Mouse (Mus musculus): ENCODE results near the gene Cnot11.
"Not testable (repeated sequence)": the region's sequence is repeated elsewhere in the genome, so short reads cannot be mapped to it uniquely, and the experiment has no call there.

The Cnot11 gene

DNA sequence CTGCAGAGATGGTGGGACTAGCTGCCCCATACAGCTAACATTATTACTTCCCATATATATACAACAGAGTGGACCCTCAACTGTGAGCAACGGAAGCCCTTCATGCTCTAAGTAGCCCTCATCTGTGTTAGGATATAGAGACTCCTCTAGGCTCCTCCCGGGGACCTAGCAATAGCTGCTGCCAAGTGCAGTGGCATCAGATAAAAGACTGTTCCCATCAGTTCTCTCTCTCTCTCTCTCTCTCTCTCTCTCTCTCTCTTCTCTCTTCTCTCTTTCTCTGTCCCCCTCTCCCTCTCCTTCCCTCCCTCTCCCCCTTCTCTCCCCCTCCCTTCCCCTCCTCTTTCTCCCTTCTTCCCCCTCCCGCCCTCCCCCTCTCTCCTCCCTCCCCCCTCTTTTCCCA, 46.4 kb downstream of the Cnot11 start:
- DNase-seq = no peak

DNA sequence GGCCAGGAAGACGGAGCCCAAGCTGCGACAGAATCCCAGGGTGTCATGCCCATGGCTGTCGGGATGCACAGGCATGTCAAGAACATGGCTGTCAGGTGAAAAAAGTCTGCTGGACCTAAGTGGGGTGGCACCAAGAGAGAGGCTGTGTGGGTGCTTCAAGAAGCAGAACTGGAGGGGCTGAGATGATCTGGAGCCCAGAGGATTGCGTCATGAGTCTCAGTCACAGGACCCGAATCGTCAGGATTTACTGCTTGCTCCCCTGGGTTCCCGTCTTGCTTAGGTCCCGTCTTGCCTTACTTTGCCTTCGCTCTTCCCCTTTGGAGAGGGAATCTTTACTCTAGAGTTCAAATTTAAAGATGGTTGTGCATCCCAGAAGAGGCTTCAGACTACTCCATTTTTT, 48.4 kb downstream of the Cnot11 start:
- DNase-seq = no peak

DNA sequence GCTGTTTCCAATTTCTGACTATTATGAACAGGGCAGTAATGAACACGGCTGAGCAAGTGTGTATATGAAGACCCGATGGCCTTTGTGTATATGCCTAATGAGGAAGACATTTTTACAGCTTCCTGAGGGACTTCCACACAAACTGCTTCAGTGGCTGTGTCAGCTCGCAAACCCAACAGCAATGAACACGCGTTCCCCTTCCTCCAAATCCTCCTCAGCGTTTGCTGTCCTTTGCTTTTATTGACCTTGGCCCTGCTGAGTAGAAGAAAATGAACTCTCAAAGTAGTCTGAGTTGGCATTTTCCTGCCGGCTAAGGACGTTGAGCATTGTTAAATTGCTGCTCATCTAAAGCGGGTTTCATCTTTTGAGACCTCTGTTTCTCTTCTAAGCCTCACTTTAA, 50.6 kb downstream of the Cnot11 start:
- no peak for DNase-seq

DNA sequence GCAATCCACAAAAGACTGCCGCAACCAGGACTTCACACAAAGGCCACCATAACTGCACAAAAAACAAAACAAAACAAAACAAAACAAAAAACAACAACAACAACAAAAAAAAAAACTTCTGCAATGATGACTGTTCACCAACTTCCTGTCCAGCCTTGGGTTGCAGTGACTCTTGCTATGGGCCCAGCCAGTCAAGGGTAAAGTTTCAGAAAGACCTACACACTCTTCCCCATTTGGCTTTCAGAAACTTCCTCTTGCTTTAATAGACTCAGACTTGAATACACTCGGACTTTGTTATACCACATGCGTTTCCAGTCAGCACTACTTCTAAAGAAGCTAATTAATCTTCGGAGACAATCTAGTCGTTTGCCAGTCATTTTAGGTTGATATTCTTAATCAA, 55.4 kb downstream of the Cnot11 start:
- DNase-seq = no peak

DNA sequence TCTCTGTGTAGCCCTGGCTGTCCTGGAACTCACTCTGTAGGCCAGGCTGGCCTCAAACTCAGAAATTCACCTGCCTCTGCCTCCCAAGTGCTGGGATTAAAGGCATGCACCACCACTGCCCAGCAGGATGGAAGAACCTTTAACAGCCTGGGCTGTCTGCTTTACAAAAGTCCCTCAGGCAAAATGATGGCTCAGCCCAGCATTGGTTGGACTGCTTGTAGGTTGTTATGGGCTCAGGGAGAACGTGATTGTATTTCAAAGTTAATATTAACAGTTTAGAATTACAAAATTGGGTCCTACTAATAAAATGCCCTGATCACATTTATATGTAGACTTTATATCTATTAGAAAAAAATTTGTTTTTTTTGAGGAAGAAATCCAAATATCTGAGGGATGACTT, 56.8 kb downstream of the Cnot11 start:
- DNase-seq = not testable (repeated sequence)

DNA sequence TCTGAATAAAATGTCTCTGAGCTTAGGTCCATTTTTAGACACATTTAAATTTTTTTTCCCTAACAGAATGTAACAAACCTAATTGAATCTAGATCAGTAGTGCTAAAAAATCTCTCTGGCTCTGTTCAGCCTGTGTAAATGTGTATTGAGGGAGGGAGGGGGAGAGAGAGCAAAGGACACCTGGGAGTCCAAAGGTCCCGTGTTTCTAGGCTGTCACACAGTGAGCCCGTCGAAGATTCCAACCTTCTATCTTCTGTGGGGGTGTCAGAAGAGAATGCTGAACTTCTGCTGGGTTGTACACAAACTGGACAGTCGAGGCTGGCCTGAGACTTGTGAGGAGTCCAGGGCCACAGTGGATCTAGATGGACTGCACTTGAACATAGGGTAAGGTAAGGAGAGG, 57.3 kb downstream of the Cnot11 start:
- no peak for DNase-seq

DNA sequence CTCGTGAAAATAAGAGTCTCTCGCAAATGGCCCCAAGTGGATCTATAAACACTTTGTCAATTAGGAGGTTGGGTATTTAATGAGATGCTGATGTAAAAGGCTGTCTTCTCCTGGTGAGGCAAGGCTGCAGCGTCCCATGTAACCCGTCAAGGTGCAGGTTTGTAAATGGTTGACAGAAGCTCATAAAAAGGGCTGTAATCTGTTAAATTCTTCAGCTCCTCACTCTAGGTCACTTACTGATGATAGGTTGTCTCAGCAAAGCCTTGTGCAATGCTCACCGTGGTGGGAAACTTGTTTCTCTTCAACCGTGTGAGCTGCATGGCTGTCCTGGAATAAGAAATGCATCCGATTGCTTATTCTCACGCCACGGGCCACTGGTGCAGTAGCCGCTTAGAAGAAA, 59.0 kb downstream of the Cnot11 start:
- DNase-seq = no peak

All from right cerebral cortex, postnatal 14 days (tissue).